Mouse (Mus musculus) cortical plate, adult 2 months (tissue): Measurements from ENCODE around the gene Kcna2. TPM values are rescaled to one million over a fixed set of nuclear protein-coding genes. Genes with fewer than 3 reads are reported as not detected.

ENCODE experiments used
- H3K27ac ChIP-seq: fragments of 200-500 bp; 2 replicates; pipeline ENCODE4 v1.5.1; 2012; ENCODE audit warnings: low read length, control low read depth, inconsistent platforms; ENCODE audit not compliant: insufficient read depth
- H3K4me1 ChIP-seq: fragments of 200-500 bp; 2 replicates; pipeline ENCODE4 v1.6.1; 2011; ENCODE audit warnings: low read length; ENCODE audit not compliant: control insufficient read depth, insufficient read depth
- H3K4me3 ChIP-seq: fragments of 200-500 bp; 2 replicates; pipeline ENCODE4 v1.5.1; 2011; ENCODE audit warnings: mild to moderate bottlenecking, low read length, control low read depth; ENCODE audit not compliant: insufficient read depth
- CTCF ChIP-seq: fragments of 200-500 bp; IDR thresholded peaks from 2 replicates; pipeline ENCODE4 v1.5.1; 2011; ENCODE audit warnings: mild to moderate bottlenecking, control low read depth, low read length; ENCODE audit not compliant: insufficient read depth; ENCODE audit errors: extremely low read depth
- POLR2A ChIP-seq: fragments of 200-500 bp; IDR thresholded peaks from 2 replicates; pipeline ENCODE4 v1.6.1; 2011; ENCODE audit warnings: mild to moderate bottlenecking, low read length, control low read depth; ENCODE audit not compliant: insufficient read depth; ENCODE audit errors: extremely low read depth
- polyA plus RNA-seq: library from polyadenylated mRNA; depleted of rRNA; stranded (reverse); fragments of >200 nt; gene quantifications from 2 replicates; pipeline ENCODE4 v1.2.3, GENCODE M21; 2012; rRNA removed

Gene Kcna2
- polyA plus RNA-seq = 45.3 TPM in 2 replicates

GRCm38 (mm10) chr3:107100811-107101455, at the start of gene Kcna2:
TSS of gene Kcna2 (plus strand) at chr3:107101146.
- Histone ChIP-seq H3K4me3 (peak within 1 kb of the TSS; percentile 93), H3K4me1 (peaks cover 13% of the 10 kb centered on the region), H3K27ac (peak within 1 kb of the TSS; percentile 97)
- TF ChIP-seq POLR2A = no peak
- no peak for TF ChIP-seq CTCF

GRCm38 (mm10) chr3:107061468-107061867, 39.5 kb upstream of the Kcna2 start:
- TF ChIP-seq POLR2A (no peak), CTCF (no peak)
- H3K4me3 ChIP-seq = no peak overlapping the region
- H3K27ac ChIP-seq = no peak overlapping the region
- peaks cover 4% of the 10 kb centered on the region; the same call in 1 of the 2 replicates for H3K4me1 ChIP-seq

- TF ChIP-seq POLR2A = no peak
- TF ChIP-seq CTCF = no peak
- no peak overlapping the region for H3K27ac ChIP-seq
- H3K4me1 ChIP-seq = peaks cover 4% of the 10 kb centered on the region; the same call in 1 of the 2 replicates
- H3K4me3 ChIP-seq = no peak overlapping the region
These were observed 38.2 kb upstream of the Kcna2 start for GRCm38 (mm10) chr3:107062771-107063170.

- Histone ChIP-seq H3K4me1 (peaks cover 4% of the 10 kb centered on the region; the same call in 1 of the 2 replicates), H3K27ac (no peak overlapping the region), H3K4me3 (no peak overlapping the region)
- no peak for TF ChIP-seq CTCF
- TF ChIP-seq POLR2A = no peak
These were observed 35.3 kb upstream of the Kcna2 start for GRCm38 (mm10) chr3:107065510-107066095.

GRCm38 (mm10) chr3:107066165-107066850, 34.6 kb upstream of the Kcna2 start:
- Histone ChIP-seq H3K4me3 (no peak overlapping the region), H3K4me1 (peaks cover 4% of the 10 kb centered on the region; the same call in 1 of the 2 replicates), H3K27ac (no peak overlapping the region)
- no peak for TF ChIP-seq POLR2A
- no peak for TF ChIP-seq CTCF

- Histone ChIP-seq H3K4me3 (no peak overlapping the region), H3K27ac (no peak overlapping the region), H3K4me1 (peaks cover 4% of the 10 kb centered on the region; the same call in 1 of the 2 replicates)
- no peak for TF ChIP-seq CTCF
- TF ChIP-seq POLR2A = no peak
These were observed 33.7 kb upstream of the Kcna2 start for GRCm38 (mm10) chr3:107067245-107067644.

GRCm38 (mm10) chr3:107073863-107074262, 27.1 kb upstream of the Kcna2 start:
- no peak overlapping the region for H3K27ac ChIP-seq
- H3K4me1 ChIP-seq = no peaks in the 10 kb centered on the region
- no peak for TF ChIP-seq POLR2A
- no peak for TF ChIP-seq CTCF
- no peak overlapping the region for H3K4me3 ChIP-seq

GRCm38 (mm10) chr3:107075705-107076104, 25.2 kb upstream of the Kcna2 start:
- no peak overlapping the region for H3K27ac ChIP-seq
- no peak overlapping the region for H3K4me3 ChIP-seq
- TF ChIP-seq CTCF = no peak
- TF ChIP-seq POLR2A = no peak
- H3K4me1 ChIP-seq = no peaks in the 10 kb centered on the region

GRCm38 (mm10) chr3:107076658-107077057, 24.3 kb upstream of the Kcna2 start:
- H3K4me1 ChIP-seq = no peaks in the 10 kb centered on the region
- H3K4me3 ChIP-seq = no peak overlapping the region
- no peak for TF ChIP-seq CTCF
- TF ChIP-seq POLR2A = no peak
- no peak overlapping the region for H3K27ac ChIP-seq
